23 mouse cellular contexts compared by ENCODE assay signal in the genomic region with DNA sequence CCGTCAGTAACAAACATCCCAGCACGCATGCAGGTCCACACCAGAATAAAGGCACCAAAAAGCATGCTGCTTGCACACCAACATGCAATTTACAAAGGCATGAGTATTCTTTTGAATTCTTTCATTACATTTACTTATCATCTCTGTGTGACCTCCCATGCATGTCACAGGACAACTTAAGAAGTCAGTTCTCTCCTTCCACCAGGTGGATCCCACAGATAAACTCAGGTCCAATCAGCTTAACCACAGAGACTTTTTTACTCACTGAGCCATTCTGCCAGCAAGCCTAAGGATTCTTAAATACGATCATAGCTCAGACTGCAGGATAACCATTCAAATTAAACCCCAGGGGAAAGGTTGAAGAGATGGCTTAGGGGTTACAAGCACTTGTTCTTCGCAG. TPM values are rescaled to one million over a fixed set of nuclear protein-coding genes. Genes with fewer than 3 reads are reported as not detected.
DNase-seq lines count a peak whose midpoint lies in the region; ATAC-seq and TF ChIP-seq lines count a peak whose summit lies in the region.
"Had no signal": no experiment of that assay in that cellular context is flagged by ENCODE, and none has a peak within 500 bp of the region (broad histone marks: within the 10 kb centered on the region; RNA-seq: fewer than 3 reads in every experiment).

No protein-coding gene starts in this region.

- no peak for DNase-seq in gastrocnemius, adult 2 months
- DNase-seq in gastrocnemius, adult 8-10 months (ENCODE audit: low spot score in 2 of 2): no peak
- DNase-seq in c-Kit-positive CD71-positive TER-119-negative erythroid progenitor cells, embryonic 14.5 days (ENCODE audit: low read depth): peak; percentile 85
- no peak for DNase-seq in ovary, postnatal 36 days (ENCODE audit: low spot score)
- no peak for DNase-seq in urinary bladder, adult 18-20 months (ENCODE audit: low spot score in 2 of 2)
- DNase-seq: adrenal gland, postnatal 25 days; cerebellum, adult 11-12 months; cerebellum, postnatal 25 days; gastrocnemius, postnatal 36 days; heart, postnatal 36 days; kidney, adult 18-20 months; lung, adult 18-20 months; lung, postnatal 14 days; midbrain, embryonic 14.5 days; thymus, postnatal 25 days had no signal

- H3K27me3 ChIP-seq in liver, embryonic 12.5 days (replicated peaks): no peaks in the 10 kb centered on the region
- H3K27me3 ChIP-seq: stomach, embryonic 15.5 days had no signal

- H3K4me1 ChIP-seq in liver, embryonic 12.5 days: peaks cover 62% of the 10 kb centered on the region

- H3K4me2 ChIP-seq in liver, embryonic 12.5 days: peak overlapping the region; percentile 51
- H3K4me2 ChIP-seq: hindbrain, embryonic 14.5 days; stomach, embryonic 15.5 days had no signal

- H3K9ac ChIP-seq in liver, embryonic 12.5 days: peak overlapping the region; percentile 39
- H3K9ac ChIP-seq: hindbrain, embryonic 14.5 days; stomach, embryonic 15.5 days had no signal

- no peak for TF ChIP-seq CTCF in gastrocnemius, adult 2 months (IDR thresholded peaks at IDR 0.05)

- intact Hi-C loops in gastrocnemius, adult 2 months (cut with DNase I): no loop called here

- H3K27ac ChIP-seq in gastrocnemius, adult 2 months: peak overlapping the region; percentile 68
- peak overlapping the region; percentile 76 for H3K27ac ChIP-seq in liver, embryonic 12.5 days
- H3K27ac ChIP-seq: forebrain, embryonic 10.5 days; hindbrain, embryonic 14.5 days; kidney, postnatal 0 days; stomach, embryonic 15.5 days had no signal

- 54% methylated on average over 4 of the region's 4 CpGs for WGBS in liver, embryonic 12.5 days (ENCODE audit: insufficient replicate concordance)

- ATAC-seq in liver, embryonic 12.5 days: peak; percentile 64
- ATAC-seq in megakaryocyte progenitor cell, adult 5-6 weeks (replicated peaks; ENCODE audit: poor library complexity): peak; percentile 83
- ATAC-seq: forebrain, embryonic 16.5 days; inflammation-experienced regulatory T-cells, adult 6 months had no signal

- peaks cover 39% of the 10 kb centered on the region for H3K36me3 ChIP-seq in liver, embryonic 12.5 days

- no peak overlapping the region for H3K4me3 ChIP-seq in gastrocnemius, adult 2 months
- H3K4me3 ChIP-seq in liver, embryonic 12.5 days: no peak overlapping the region; the same call in 1 of the 2 replicates
- H3K4me3 ChIP-seq: forebrain, embryonic 10.5 days; stomach, embryonic 15.5 days had no signal

- no peaks in the 10 kb centered on the region for H3K9me3 ChIP-seq in liver, embryonic 12.5 days (replicated peaks)
- H3K9me3 ChIP-seq: forebrain, embryonic 10.5 days; stomach, embryonic 15.5 days had no signal

RNA-seq across cellular contexts. Expression of gene Cog3, which starts 5.2 kb away (rescaled TPM):
- 1 to 10 TPM; 7.0 to 8.6 TPM for total RNA-seq in gastrocnemius, adult 2 months (2021)
- 1 to 10 TPM; 7.3 to 8.8 (median 8.6) TPM for total RNA-seq in gastrocnemius, adult 8-10 months (2022)
- polyA plus RNA-seq in liver, embryonic 12.5 days (2016; fragmentation: Nextera tagmentation; extraction: Ambion mirVana): 11.7 and 12.1 TPM in 2 replicates
- total RNA-seq in megakaryocyte progenitor cell, adult 5-6 weeks (2015): 20.1 and 22.5 TPM in 2 replicates
- 25.4 and 25.5 TPM in 2 replicates for total RNA-seq in megakaryocyte progenitor cell, adult 5-6 weeks (2017)

RNA-seq across cellular contexts. Expression of gene Slc25a30, which starts 37.7 kb away (rescaled TPM):
- 10 to 100 TPM in 1 of 2 experiments, 1 to 10 TPM in 1; 6.6 to 10.5 TPM for total RNA-seq in gastrocnemius, adult 2 months (2021)
- total RNA-seq in gastrocnemius, adult 8-10 months (2022): 10 to 100 TPM in 1 of 4 experiments, 1 to 10 TPM in 3; 5.9 to 12.2 (median 7.2) TPM
- 3.0 and 3.3 TPM in 2 replicates for polyA plus RNA-seq in liver, embryonic 12.5 days (2016; fragmentation: Nextera tagmentation; extraction: Ambion mirVana)
- 17.3 TPM in 2 replicates for total RNA-seq in megakaryocyte progenitor cell, adult 5-6 weeks (2015)
- 16.9 and 17.6 TPM in 2 replicates for total RNA-seq in megakaryocyte progenitor cell, adult 5-6 weeks (2017)
